Mouse (Mus musculus) lung, adult 18-20 months (tissue): ENCODE measurements around the gene Mib2.
"Not testable (repeated sequence)": the region's sequence is repeated elsewhere in the genome, so short reads cannot be mapped to it uniquely, and the experiment has no call there.

ENCODE experiments used
- DNase-seq, 2 experiments: peaks; one replicate each; pipeline ENCODE4 v3.0.0; 2022; ENCODE audit warnings: mixed read lengths in 2 of 2

The Mib2 gene

GRCm38 (mm10) chr4:155669598-155670075, 639 bp upstream of the Mib2 start:
- no peak for DNase-seq

- DNase-seq, result no peak
These were observed 2.1 kb downstream of the Mib2 start for GRCm38 (mm10) chr4:155666903-155667302.

- DNase-seq, result no peak
These were observed 8.4 kb downstream of the Mib2 start for GRCm38 (mm10) chr4:155660641-155661040.

DNA sequence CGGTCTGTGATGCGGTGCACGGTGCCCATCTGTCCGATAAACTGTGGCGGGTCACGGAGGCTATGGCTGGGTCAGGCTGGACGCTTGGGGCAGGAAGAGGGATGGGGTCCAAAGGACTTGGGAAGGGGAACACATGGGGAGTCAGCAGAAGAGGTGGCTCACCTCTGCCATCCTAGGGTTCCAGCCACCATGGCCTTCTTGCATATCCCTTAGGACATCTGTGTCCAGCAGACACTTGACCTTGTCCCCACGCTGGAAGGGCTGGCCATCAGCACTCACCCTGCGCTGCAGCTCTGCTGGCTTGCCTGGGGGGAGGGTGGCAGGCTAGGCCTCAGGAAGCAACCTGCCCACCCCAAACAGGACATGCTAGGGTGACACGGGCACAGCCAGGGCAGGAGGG, 10.0 kb downstream of the Mib2 start:
- no peak for DNase-seq

DNA sequence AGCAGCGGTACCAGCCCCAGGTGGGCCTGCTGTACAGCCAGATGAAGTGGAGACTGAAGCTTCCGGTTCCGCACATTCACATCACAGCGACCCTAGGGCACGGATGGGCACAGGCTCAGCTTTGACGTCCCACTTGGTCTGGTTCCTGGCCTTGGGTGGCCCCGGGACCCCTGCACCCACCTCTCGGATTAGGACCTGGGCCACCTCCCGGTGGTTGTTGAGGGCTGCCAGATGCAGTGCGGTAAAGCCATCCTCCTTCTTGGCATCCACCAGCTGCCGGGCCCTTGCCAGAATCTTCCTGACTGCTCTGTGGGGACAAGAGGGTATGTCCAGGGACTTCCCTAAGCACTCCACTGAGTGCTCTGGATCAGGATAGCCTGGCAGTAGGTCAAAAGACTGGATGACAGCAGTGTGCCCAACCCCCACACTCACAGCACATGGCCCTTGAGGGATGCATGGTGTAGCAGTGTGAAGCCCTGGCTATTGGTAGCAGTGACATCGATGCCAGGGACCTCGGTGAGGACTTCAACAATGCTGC, 12.7 kb downstream of the Mib2 start:
- DNase-seq, result no peak

- peak; percentile 64 to 75 for DNase-seq
These were observed 14.3 kb downstream of the Mib2 start for GRCm38 (mm10) chr4:155654456-155655298.

GRCm38 (mm10) chr4:155654183-155654455, 14.9 kb downstream of the Mib2 start:
- DNase-seq, result no peak

- DNase-seq, result no peak
These were observed 15.4 kb downstream of the Mib2 start for GRCm38 (mm10) chr4:155653451-155654182.

GRCm38 (mm10) chr4:155653086-155653450, 15.9 kb downstream of the Mib2 start, which contains the start of gene Mmp23:
Mmp23 (minus strand) TSS chr4:155653384.
- DNase-seq, result peak; percentile 32 to 48

DNA sequence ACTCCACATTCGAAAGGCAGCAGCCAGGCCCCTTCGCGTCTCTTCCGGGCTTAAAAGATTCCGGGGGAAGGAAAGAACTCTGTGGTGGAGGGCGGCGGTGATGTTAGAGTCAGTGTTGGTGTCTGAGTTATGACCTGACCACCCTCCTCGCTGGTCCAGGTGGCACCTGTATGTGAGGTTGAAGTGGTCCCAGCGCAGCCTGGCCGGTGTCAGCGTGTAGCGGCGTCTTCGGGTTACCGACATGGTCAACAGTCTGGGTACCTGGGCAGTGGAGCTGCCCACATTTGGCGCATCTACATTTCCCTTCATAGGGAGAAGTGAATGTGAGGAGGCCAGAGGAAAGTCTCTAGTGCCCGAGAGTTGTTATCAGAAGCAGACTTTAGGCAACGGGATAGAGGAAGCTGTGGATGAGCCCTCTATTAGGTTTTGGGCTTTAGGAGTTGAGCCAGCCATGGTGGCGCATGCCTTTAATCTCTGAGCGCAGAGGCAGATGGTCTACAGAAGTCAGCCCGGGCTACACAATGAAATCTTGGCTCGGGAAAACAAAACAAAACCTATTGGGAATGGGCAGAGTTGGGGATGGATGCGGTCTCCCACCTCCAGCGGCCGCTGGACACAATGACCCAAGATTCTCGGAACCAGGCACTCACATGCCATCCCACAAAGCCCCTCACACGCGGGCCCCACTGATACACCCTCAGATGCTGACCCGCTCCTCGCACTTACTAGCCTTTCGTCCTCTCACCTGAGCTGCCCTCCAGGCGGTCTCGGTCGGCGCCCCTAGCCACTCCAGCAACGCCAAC, 16.5 kb downstream of the Mib2 start:
- no peak for DNase-seq

GRCm38 (mm10) chr4:155651553-155652269, 17.3 kb downstream of the Mib2 start:
- DNase-seq, result peak; percentile 69 to 71

DNA sequence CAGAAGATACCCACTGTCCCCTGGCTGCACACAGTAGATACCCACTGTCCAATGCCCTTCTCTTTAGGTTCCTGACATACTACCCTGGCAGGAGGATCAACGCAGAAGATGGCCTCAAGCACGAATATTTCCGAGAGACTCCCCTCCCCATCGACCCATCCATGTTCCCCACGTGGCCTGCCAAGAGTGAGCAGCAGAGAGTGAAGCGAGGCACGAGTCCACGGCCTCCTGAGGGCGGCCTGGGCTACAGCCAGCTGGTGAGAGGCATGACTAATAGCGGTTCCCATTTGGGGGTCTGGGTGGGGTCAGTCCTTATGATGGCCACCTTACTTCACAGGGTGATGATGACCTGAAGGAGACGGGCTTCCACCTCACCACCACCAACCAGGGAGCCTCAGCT, 19.6 kb downstream of the Mib2 start:
- DNase-seq, result no peak

- no peak for DNase-seq
These were observed 23.3 kb downstream of the Mib2 start for GRCm38 (mm10) chr4:155645721-155646120.

DNA sequence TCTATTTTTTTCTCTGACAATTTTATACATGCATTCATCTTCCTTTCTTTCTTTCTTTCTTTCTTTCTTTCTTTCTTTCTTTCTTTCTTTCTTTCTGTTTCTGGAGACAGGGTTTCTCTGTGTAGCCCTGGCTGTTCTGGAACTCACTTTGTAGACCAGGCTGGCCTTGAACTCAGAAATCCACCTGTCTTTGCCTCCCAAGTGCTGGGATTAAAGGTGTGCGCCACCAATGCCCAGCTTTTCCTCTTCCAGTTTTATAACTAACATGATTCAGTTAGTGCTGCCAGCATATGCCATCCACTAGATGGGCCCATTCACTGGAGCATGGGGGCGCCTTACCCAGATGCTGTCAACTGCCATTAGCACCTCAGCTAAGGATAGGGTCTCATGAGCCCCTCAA, 23.7 kb downstream of the Mib2 start, which contains the start of gene Gm10563:
TSS of gene Gm10563 (minus strand) at position 101 of the 400 bp plus-strand sequence.
- DNase-seq, result not testable (repeated sequence)

DNA sequence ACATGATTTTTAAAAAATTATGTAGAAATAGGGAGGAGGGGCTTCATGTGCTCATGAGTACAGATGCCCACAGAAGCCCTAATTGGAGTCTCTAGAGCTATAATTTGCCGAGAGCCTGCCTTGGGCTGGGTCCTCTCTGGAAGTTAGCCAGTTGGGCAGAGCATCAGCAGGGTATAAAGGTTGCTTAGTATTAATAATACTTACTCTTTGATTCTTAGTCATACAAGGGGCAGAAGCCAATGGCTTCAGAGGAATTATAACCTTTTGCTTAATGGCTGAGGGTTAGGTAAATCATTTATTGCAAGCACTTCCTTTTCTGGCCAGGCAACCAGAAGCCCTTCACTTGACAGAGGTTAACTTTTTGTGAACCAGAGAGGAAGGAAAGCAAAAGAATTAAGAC, 25.5 kb downstream of the Mib2 start:
- no peak for DNase-seq

- DNase-seq, result no peak
These were observed 33.1 kb downstream of the Mib2 start for GRCm38 (mm10) chr4:155635766-155636499.

DNA sequence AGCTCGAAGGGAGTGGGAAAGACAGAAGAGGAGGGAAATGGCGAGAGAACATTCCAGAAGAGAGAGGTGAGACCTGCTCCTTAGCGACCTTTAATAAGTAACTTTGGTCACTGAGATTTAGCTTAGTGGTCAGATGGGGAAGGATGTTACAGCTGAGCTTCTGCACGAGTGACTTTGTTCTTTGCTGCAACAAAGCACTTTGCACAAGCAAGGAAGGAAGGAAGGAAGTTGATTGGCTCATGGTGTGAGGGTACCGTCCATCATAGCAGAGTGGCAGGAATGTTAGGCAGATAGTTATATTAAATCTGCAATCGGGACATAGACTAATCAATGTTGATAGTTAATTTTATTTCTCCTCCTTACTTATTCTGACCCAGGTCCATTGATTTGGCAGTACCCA, 38.7 kb downstream of the Mib2 start:
- DNase-seq, result no peak

GRCm38 (mm10) chr4:155624338-155625291, 44.4 kb downstream of the Mib2 start, which contains the start of gene Cdk11b:
Cdk11b (plus strand) TSS chr4:155624854.
- DNase-seq, result peak; percentile 97

DNA sequence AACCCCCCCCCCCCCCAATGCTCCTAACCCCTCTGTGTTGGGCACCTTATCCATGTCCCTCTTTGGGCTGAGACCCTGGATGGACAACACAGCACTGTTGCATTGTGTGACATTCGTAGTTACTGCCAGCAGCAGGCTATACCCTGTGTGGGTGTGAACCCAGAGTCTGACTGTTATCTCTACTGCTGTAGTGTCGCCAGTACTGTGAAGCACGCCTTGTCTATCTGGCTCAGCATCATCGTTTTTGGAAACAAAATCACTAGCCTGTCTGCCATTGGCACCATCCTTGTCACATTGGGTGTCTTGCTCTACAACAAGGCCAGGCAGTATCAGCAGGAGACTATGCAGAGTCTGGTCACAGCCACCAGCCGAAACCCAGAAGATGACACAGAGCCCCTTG, 50.7 kb downstream of the Mib2 start:
- DNase-seq, result no peak

DNA sequence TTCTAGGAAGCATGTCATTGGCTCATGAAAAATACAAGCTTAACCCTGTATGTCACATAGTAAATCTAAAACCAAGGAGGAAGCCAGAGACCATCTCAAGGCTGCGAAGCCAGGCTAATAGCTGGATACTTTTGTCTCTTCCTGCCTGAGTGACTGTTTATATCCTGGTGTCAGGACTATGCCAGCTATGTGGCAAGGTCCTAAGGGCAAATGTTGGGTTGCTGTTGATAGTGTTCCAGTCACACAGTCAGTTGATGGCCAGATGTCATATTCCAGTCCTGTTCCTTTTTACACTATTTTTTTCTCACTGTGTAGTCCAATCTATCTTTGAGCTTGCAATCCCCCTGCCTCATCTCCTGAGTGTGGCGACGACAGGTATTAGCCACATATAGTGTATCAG, 55.7 kb downstream of the Mib2 start:
- no peak for DNase-seq
